Mouse (Mus musculus) liver, embryonic 14.5 days (tissue): Measurements from ENCODE around the gene Olfr716. TPM values are rescaled to one million over a fixed set of nuclear protein-coding genes. Genes with fewer than 3 reads are reported as not detected.
"Not testable (repeated sequence)": the region's sequence is repeated elsewhere in the genome, so short reads cannot be mapped to it uniquely, and the experiment has no call there.

Experiments
- ATAC-seq: fragments of 200-750 bp; cut with Nextera tagmentation; 2 replicates; pipeline ENCODE4 v1.8.0; 2017; ENCODE audit warnings: moderate number of reproducible peaks, mild to moderate bottlenecking, moderate library complexity; ENCODE audit not compliant: insufficient read depth
- DNase-seq, 3 experiments: peaks; one replicate each; pipeline ENCODE4 v3.0.0-alpha.2; 2012 to 2013; ENCODE audit warnings: low read depth in 3 of 3, low spot score in 3 of 3
- H3K27ac ChIP-seq: fragments of 300-500 bp; sonication (generic); 2 replicates; pipeline ENCODE4 v1.5.1; 2014; ENCODE audit warnings: moderate library complexity, mild to moderate bottlenecking, control low read depth, inconsistent platforms
- H3K27me3 ChIP-seq: fragments of 300-500 bp; sonication (generic); 2 replicates; pipeline ENCODE4 v1.6.1; 2014; ENCODE audit warnings: mild to moderate bottlenecking, low read length, moderate library complexity; ENCODE audit not compliant: control insufficient read depth, insufficient read depth
- H3K36me3 ChIP-seq: fragments of 300-500 bp; sonication (generic); replicated peaks from 2 replicates; pipeline ENCODE4 v1.6.1; 2014; ENCODE audit warnings: low read depth; ENCODE audit not compliant: control insufficient read depth, insufficient read depth
- H3K4me1 ChIP-seq, 2 experiments: fragments of 200-500 bp in 1 of 2; fragments of 300-500 bp in 1 of 2; sonication (generic) in 1 of 2; replicated peaks; 2 replicates each; pipeline ENCODE4 v1.6.1; 2012 to 2014; ENCODE audit warnings: antibody characterized with exemption in 1 of 2, inconsistent platforms in 1 of 2, low read length in 1 of 2; ENCODE audit not compliant: control insufficient read depth in 2 of 2, insufficient read depth in 2 of 2
- H3K4me2 ChIP-seq: fragments of 300-500 bp; sonication (generic); 2 replicates; pipeline ENCODE4 v1.6.1; 2014; ENCODE audit warnings: low read depth, mild to moderate bottlenecking, control low read depth, moderate library complexity
- H3K4me3 ChIP-seq, 2 experiments: fragments of 200-500 bp in 1 of 2; fragments of 300-500 bp in 1 of 2; sonication (generic) in 1 of 2; 2 replicates each; pipeline ENCODE4 v1.5.1; 2012 to 2014; ENCODE audit warnings: low read depth in 2 of 2, low read length in 2 of 2, mild to moderate bottlenecking in 2 of 2, control low read depth in 1 of 2, inconsistent platforms in 1 of 2, moderate library complexity in 1 of 2; ENCODE audit not compliant: insufficient read depth in 1 of 2
- H3K9ac ChIP-seq: fragments of 300-500 bp; sonication (generic); replicated peaks from 2 replicates; pipeline ENCODE4 v1.6.1; 2014; ENCODE audit warnings: mild to moderate bottlenecking, control low read depth, moderate library complexity
- H3K9me3 ChIP-seq: fragments of 300-500 bp; sonication (generic); 2 replicates; pipeline ENCODE4 v1.6.1; 2016; ENCODE audit warnings: low read length, mixed read lengths; ENCODE audit not compliant: control insufficient read depth
- CTCF ChIP-seq: IDR thresholded peaks from 2 replicates; pipeline ENCODE4 v1.5.1; 2016; ENCODE audit warnings: antibody characterized with exemption, low read depth, control low read depth
- EP300 ChIP-seq: IDR thresholded peaks from 2 replicates; pipeline ENCODE4 v1.6.1; 2016; ENCODE audit warnings: antibody characterized with exemption, low read depth
- WGBS: fragments of 180-500 bp; shearing (Covaris S2); extraction: QIAGEN DNeasy Blood & Tissue Kit; methylation state at CpG from one replicate; pipeline ENCODE4 v1.1.7; 2014; ENCODE audit not compliant: insufficient replicate concordance; 5-methylcytosine and 5-hydroxymethylcytosine counted together
- polyA plus RNA-seq, 2 experiments: library from polyadenylated mRNA; depleted of rRNA in 1 of 2; stranded (reverse) in 1 of 2; unstranded in 1 of 2; fragments of >200 nt; fragmentation: Nextera tagmentation in 1 of 2; extraction: Ambion mirVana in 1 of 2; gene quantifications; 2 replicates each; pipeline versions ENCODE4 v1.2.1 to v1.2.3; 2012 to 2014

Olfr716 gene
- not detected in 2 replicates for polyA plus RNA-seq (2012; rRNA removed)
- polyA plus RNA-seq (2014; fragmentation: Nextera tagmentation; extraction: Ambion mirVana): not detected in 2 replicates

DNA sequence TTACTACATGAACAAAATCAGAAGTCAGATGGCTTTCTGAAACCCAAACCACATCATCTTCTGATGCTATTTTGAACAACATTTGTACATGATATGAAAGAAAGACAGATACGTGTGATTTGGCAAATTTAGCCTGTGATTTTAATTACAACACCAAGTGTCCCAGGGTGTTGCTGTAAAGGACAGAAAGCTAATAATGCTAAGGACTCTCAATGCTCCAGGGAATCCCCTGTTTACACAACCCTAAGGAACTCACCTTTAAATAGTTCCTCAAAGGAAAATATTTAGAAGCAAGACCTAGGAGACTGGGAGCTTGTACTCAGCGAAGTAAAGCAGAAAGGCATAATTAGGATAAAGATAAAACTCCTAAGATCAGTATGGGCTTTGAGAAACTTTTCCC, at the start of gene Olfr716:
Olfr716 (plus strand) TSS at position 301 of the 400 bp plus-strand sequence.
- not testable (repeated sequence) for H3K4me2 ChIP-seq, H3K9ac ChIP-seq, H3K27ac ChIP-seq, H3K4me3 ChIP-seq, DNase-seq, H3K4me1 ChIP-seq, H3K36me3 ChIP-seq, H3K9me3 ChIP-seq, ATAC-seq, H3K27me3 ChIP-seq
- WGBS: 44% methylated on average over 2 of the region's 2 CpGs

DNA sequence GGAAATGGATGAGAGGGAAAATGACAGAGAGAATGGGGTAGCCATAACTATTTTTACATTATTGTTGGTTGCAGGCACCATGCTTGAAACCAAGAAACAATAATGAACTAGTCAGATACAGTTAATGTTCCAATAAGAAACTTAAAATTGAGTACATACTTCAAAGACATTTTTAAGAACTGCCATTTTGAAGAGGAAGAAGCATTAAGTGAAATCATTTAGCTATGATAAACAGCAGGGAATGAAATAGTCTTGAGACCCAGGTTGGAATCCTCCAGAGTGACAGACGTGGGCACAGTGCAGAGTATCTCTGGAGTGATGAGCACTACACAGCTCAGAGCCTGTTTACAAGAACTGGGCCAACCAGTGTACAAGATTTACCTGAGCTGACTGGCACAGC, 45.2 kb upstream of the Olfr716 start, which contains the start of gene Olfr17:
Olfr17 (plus strand) TSS at position 301 of the 400 bp plus-strand sequence.
- no peak within 1 kb of the TSS for H3K27ac ChIP-seq
- H3K4me3 ChIP-seq: no peak within 1 kb of the TSS
- no peak for DNase-seq
- no peak within 1 kb of the TSS for H3K4me2 ChIP-seq
- no peaks in the 10 kb centered on the region for H3K9me3 ChIP-seq
- no peak for ATAC-seq
- WGBS: 25% methylated on average over 1 of the region's 1 CpGs
- H3K9ac ChIP-seq: no peak within 1 kb of the TSS
- H3K36me3 ChIP-seq: no peaks in the 10 kb centered on the region
- TF ChIP-seq CTCF (no peak), EP300 (no peak)
- no peaks in the 10 kb centered on the region for H3K27me3 ChIP-seq
- H3K4me1 ChIP-seq: no peaks in the 10 kb centered on the region

DNA sequence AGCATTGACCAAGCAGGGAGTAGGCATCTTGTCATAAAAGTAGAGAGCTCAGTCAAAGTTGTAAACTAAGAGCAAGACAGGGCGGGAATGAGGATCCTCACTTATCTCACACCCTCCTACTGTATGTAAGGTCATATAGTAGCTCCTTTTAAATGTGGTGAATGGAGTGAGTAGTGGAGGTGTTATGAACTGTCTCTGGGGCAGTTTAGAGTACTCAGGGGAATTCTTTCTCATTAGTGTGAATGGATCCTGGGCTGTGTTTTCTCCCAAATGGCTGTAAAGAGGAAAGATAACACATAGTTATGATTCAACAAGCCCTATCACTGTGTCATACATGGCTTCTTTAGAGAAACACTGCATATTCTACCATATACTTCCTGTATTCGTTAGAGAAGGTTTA, 27.9 kb upstream of the Olfr716 start, which contains the start of gene Olfr715b:
Olfr715b (minus strand) TSS at position 101 of the 400 bp plus-strand sequence.
- WGBS: 45% methylated on average over 1 of the region's 2 CpGs
- H3K9me3 ChIP-seq, H3K4me2 ChIP-seq: not testable (repeated sequence)

DNA sequence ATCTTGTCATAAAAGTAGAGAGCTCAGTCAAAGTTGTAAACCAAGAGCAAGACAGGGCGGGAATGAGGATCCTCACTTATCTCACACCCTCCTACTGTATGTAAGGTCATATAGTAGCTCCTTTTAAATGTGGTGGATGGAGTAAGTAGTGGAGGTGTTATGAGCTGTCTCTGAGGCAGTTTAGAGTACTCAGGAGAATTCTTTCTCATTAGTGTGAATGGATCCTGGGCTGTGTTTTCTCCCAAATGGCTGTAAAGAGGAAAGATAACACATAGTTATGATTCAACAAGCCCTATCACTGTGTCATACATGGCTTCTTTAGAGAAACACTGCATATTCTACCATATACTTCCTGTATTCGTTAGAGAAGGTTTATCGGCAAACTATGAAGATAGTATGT, 7.1 kb upstream of the Olfr716 start, which contains the start of gene Olfr715:
Olfr715 (minus strand) TSS at position 101 of the 400 bp plus-strand sequence.
- not testable (repeated sequence) for ATAC-seq

More for the DNA sequence above, 27.9 kb upstream of the Olfr716 start, which contains the start of gene Olfr715b:
- H3K9ac ChIP-seq, H3K27me3 ChIP-seq, H3K27ac ChIP-seq, DNase-seq, H3K36me3 ChIP-seq, ATAC-seq, H3K4me1 ChIP-seq, H3K4me3 ChIP-seq: not testable (repeated sequence)

DNA sequence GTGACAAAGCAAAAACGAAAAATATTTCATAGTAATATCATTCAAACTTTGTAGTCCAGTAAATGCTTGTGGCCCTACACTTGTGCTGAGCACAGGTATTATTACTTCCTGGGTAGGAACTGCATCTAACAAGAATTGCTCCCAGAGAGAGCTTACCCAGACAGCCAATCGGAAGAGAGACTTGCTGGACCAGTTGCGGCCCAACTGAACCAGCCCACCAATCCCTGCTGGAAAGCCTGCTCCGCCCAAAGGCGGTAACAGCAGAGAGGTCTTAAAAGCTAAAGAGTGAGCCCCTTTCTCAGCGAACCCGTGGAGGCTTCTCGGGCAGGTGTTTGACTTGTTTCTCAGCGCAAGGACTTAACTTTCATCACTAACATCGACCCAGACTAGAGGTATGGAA, 28.6 kb downstream of the Olfr716 start, which contains the start of gene Nlrp14:
Nlrp14 (plus strand) TSS at position 301 of the 400 bp plus-strand sequence.
- 63% methylated on average over 10 of the region's 10 CpGs for WGBS
- Histone ChIP-seq H3K9ac (no peak within 1 kb of the TSS), H3K4me1 (no peaks in the 10 kb centered on the region), H3K27ac (no peak within 1 kb of the TSS), H3K27me3 (no peaks in the 10 kb centered on the region), H3K4me2 (no peak within 1 kb of the TSS), H3K9me3 (no peaks in the 10 kb centered on the region), H3K4me3 (no peak within 1 kb of the TSS), H3K36me3 (no peaks in the 10 kb centered on the region)
- TF ChIP-seq EP300 (no peak), CTCF (no peak)
- ATAC-seq: no peak
- no peak for DNase-seq

More for the DNA sequence above, 7.1 kb upstream of the Olfr716 start, which contains the start of gene Olfr715:
- H3K9ac ChIP-seq, H3K36me3 ChIP-seq, H3K4me2 ChIP-seq, H3K27me3 ChIP-seq, DNase-seq, H3K4me3 ChIP-seq, H3K4me1 ChIP-seq, H3K9me3 ChIP-seq, H3K27ac ChIP-seq: not testable (repeated sequence)
- WGBS: 44% methylated on average over 1 of the region's 3 CpGs
